Mouse (Mus musculus) hindbrain, embryonic 12.5 days (tissue): ENCODE measurements around the gene Mrpl33. TPM values are rescaled to one million over a fixed set of nuclear protein-coding genes. Genes with fewer than 3 reads are reported as not detected.

Experiments
- ATAC-seq: fragments of 200-750 bp; cut with Nextera tagmentation; 2 replicates; pipeline ENCODE4 v1.8.0; 2017; ENCODE audit warnings: moderate TSS enrichment; ENCODE audit not compliant: low FRiP score
- H3K27ac ChIP-seq: fragments of 300-500 bp; sonication (generic); 2 replicates; pipeline ENCODE4 v1.5.1; 2016; ENCODE audit warnings: mild to moderate bottlenecking
- H3K27me3 ChIP-seq: fragments of 300-500 bp; sonication (generic); 2 replicates; pipeline ENCODE4 v1.6.1; 2016; ENCODE audit warnings: mild to moderate bottlenecking
- H3K36me3 ChIP-seq: fragments of 300-500 bp; sonication (generic); 2 replicates; pipeline ENCODE4 v1.6.1; 2016; ENCODE audit warnings: mild to moderate bottlenecking
- H3K4me1 ChIP-seq: fragments of 300-500 bp; sonication (generic); 2 replicates; pipeline ENCODE4 v1.6.1; 2016
- H3K4me2 ChIP-seq: fragments of 300-500 bp; sonication (generic); replicated peaks from 2 replicates; pipeline ENCODE4 v1.6.1; 2016; ENCODE audit warnings: mild to moderate bottlenecking
- H3K4me3 ChIP-seq: fragments of 300-500 bp; sonication (generic); 2 replicates; pipeline ENCODE4 v1.5.1; 2016; ENCODE audit warnings: mild to moderate bottlenecking
- H3K9ac ChIP-seq: fragments of 300-500 bp; sonication (generic); 2 replicates; pipeline ENCODE4 v1.6.1; 2016; ENCODE audit warnings: mild to moderate bottlenecking, moderate library complexity
- H3K9me3 ChIP-seq: fragments of 300-500 bp; sonication (generic); replicated peaks from 2 replicates; pipeline ENCODE4 v1.6.1; 2016; ENCODE audit warnings: mild to moderate bottlenecking
- WGBS: fragments of 180-500 bp; shearing (Covaris S2); methylation state at CpG from one replicate; pipeline ENCODE4 v1.1.7; 2016; 5-methylcytosine and 5-hydroxymethylcytosine counted together
- microRNA-seq: library from miRNA; unstranded; fragments of <30 nt; microRNA quantifications from one replicate; pipeline ENCODE4, GENCODE M21; 2017
- polyA plus RNA-seq: library from polyadenylated mRNA; unstranded; fragments of >200 nt; fragmentation: Nextera tagmentation; extraction: Ambion mirVana; gene quantifications from 2 replicates; pipeline ENCODE4 v1.2.1, GENCODE M21; 2016

Mrpl33 gene
- polyA plus RNA-seq, 1 experiment from 2014 or later: 201 TPM

- no peak overlapping the region for H3K4me2 ChIP-seq
- H3K27ac ChIP-seq: no peak overlapping the region
- no peak overlapping the region for H3K9ac ChIP-seq
- no peaks in the 10 kb centered on the region for H3K9me3 ChIP-seq
- H3K27me3 ChIP-seq: no peaks in the 10 kb centered on the region
- 78% methylated on average over 5 of the region's 5 CpGs for WGBS
- no peaks in the 10 kb centered on the region for H3K36me3 ChIP-seq
- H3K4me3 ChIP-seq: no peak overlapping the region
- no peak for ATAC-seq
- no peaks in the 10 kb centered on the region for H3K4me1 ChIP-seq
These were observed 117.1 kb downstream of the Mrpl33 start for GRCm38 (mm10) chr5:31713841-31714264.

Small RNA genes lying within 50 kb of the gene (microRNA-seq; reads per million reads assigned to microRNA genes)
- gene Mir3473e: not detected

Other genes starting within 250 kb of the Mrpl33 start
- gene Zfp512, start 144.5 kb upstream of the Mrpl33 start, polyA plus RNA-seq: 97.4 and 101 TPM in 2 replicates
- gene 4930548H24Rik, start 111.2 kb upstream of the Mrpl33 start, polyA plus RNA-seq: not detected in 2 replicates
- 68.5 and 80.6 TPM in 2 replicates for gene Gpn1, start 102.2 kb upstream of the Mrpl33 start, polyA plus RNA-seq
- gene Slc4a1ap, start 69.9 kb upstream of the Mrpl33 start, polyA plus RNA-seq: 35.2 and 40.1 TPM in 2 replicates
- gene Supt7l, start 69.1 kb upstream of the Mrpl33 start, polyA plus RNA-seq: 28.5 and 34.1 TPM in 2 replicates
- gene Rbks, start 100.7 kb downstream of the Mrpl33 start, polyA plus RNA-seq: 1.8 TPM in 2 replicates
- gene Babam2, start 100.7 kb downstream of the Mrpl33 start, polyA plus RNA-seq: 42.9 and 45.2 TPM in 2 replicates